Mouse (Mus musculus) bone marrow macrophage, adult 2 months (primary cell): ENCODE data around the gene Pgghg. TPM values are rescaled to one million over a fixed set of nuclear protein-coding genes. Genes with fewer than 3 reads are reported as not detected.
"Not testable (repeated sequence)": the region's sequence is repeated elsewhere in the genome, so short reads cannot be mapped to it uniquely, and the experiment has no call there.

Source experiments
- H3K27ac ChIP-seq: 2 replicates; pipeline ENCODE4 v1.5.1; 2012; ENCODE audit warnings: low read depth, low read length; ENCODE audit not compliant: insufficient read depth
- H3K4me1 ChIP-seq: 2 replicates; pipeline ENCODE4 v1.6.1; 2012; ENCODE audit warnings: low read length; ENCODE audit not compliant: control insufficient read depth, insufficient read depth
- H3K4me3 ChIP-seq: 2 replicates; pipeline ENCODE4 v1.5.1; 2012; ENCODE audit warnings: mild to moderate bottlenecking, low read length, moderate library complexity; ENCODE audit not compliant: insufficient read depth
- CTCF ChIP-seq: IDR thresholded peaks from 2 replicates; pipeline ENCODE4 v1.5.1; 2012; ENCODE audit warnings: low read depth, mild to moderate bottlenecking, low read length, moderate library complexity
- POLR2A ChIP-seq: IDR thresholded peaks from 2 replicates; pipeline ENCODE4 v1.6.1; 2012; ENCODE audit warnings: mild to moderate bottlenecking, low read depth, low read length, borderline replicate concordance
- polyA plus RNA-seq: library from polyadenylated mRNA; stranded (reverse); fragments of >200 nt; gene quantifications from 2 replicates; pipeline ENCODE4 v1.2.4, GENCODE M21; 2012; ENCODE audit not compliant: missing spikeins, insufficient read depth, insufficient read length

The Pgghg gene
- polyA plus RNA-seq, 1 experiment: 13.8 TPM

- TF ChIP-seq CTCF (no peak), POLR2A (no peak)
- Histone ChIP-seq H3K4me1 (peaks cover 11% of the 10 kb centered on the region), H3K27ac (no peak within 1 kb of the TSS), H3K4me3 (no peak within 1 kb of the TSS)
Measured at GRCm38 (mm10) chr7:140966921-140967320, 25.7 kb downstream of the Pgghg start, which contains the start of gene Ifitm1. Ifitm1 (plus strand) TSS chr7:140967221.

- TF ChIP-seq POLR2A (no peak), CTCF (no peak)
- H3K4me1 ChIP-seq: peaks cover 14% of the 10 kb centered on the region
- no peak overlapping the region for H3K27ac ChIP-seq
- H3K4me3 ChIP-seq: no peak overlapping the region
Measured at GRCm38 (mm10) chr7:140967862-140968591, 26.8 kb downstream of the Pgghg start.

DNA sequence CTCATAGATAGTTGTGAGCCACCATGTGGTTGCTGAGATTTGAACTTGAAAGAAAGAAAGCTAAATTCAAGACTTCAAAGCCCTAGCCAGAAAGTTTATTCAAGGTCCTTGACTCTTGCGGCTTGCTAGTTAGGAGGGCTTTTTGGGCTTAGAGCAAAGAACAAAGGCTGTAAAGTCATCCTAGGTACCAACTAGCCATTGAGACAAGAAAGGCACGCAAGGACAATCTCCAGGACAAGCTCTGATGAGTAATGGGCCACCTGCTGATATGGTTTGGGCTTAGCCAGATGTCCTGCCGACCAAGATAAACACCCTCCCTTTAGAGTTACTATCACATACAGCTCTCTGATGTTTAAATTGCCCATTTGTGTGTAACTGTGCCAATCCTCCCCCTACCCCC is 27.5 kb downstream of the Pgghg start:
- H3K27ac ChIP-seq, H3K4me3 ChIP-seq: not testable (repeated sequence)
- peaks cover 18% of the 10 kb centered on the region for H3K4me1 ChIP-seq

DNA sequence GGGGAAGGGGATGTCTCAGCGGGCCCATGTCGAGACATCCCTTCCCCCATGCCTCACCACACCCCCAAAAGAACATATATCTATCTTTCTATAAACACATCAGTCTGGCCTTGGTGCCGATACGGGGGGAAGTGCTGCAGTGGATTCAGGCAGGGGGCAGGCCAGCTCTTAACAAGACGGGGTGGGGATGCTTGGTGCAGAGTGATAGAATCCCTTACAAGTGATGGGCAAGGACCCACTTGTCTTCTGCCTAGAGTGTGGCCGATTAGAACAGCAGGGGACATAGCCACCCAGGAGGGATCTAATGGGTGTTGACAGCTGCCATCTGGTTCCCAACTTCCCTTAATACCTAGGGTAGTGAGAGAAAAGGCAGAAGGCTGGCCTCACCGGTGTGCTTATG is 29.7 kb downstream of the Pgghg start:
- TF ChIP-seq POLR2A (no peak), CTCF (no peak)
- H3K4me3 ChIP-seq: no peak overlapping the region
- H3K27ac ChIP-seq: no peak overlapping the region
- H3K4me1 ChIP-seq: peaks cover 18% of the 10 kb centered on the region

GRCm38 (mm10) chr7:140971479-140972171 is 30.4 kb downstream of the Pgghg start:
- no peak overlapping the region for H3K4me3 ChIP-seq
- peaks cover 20% of the 10 kb centered on the region for H3K4me1 ChIP-seq
- H3K27ac ChIP-seq: no peak overlapping the region
- TF ChIP-seq POLR2A (no peak), CTCF (no peak)

GRCm38 (mm10) chr7:140973396-140974165 is 32.4 kb downstream of the Pgghg start:
- no peak overlapping the region for H3K4me3 ChIP-seq
- TF ChIP-seq CTCF (no peak), POLR2A (no peak)
- peaks cover 25% of the 10 kb centered on the region for H3K4me1 ChIP-seq
- H3K27ac ChIP-seq: no peak overlapping the region

DNA sequence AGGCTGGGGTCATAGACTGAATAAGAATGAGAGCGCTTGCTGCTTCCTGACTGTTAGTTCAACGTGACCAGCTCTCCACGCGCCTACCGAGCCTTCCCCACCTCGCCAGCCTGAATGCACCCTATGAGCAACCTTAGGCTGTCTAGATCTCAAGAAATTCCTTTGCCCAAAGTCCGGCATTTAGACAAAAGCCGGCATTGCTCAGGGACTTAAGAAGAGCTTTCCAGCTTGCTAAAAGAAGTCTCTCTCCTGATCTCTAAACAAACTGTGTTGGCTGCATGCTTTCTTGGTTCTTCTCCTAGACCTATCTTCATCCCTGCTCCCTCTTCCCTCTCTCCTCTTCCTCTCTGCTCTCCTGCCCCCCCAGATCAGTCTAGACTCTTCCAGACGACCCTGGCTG is 33.7 kb downstream of the Pgghg start:
- Histone ChIP-seq H3K4me3 (no peak overlapping the region), H3K4me1 (peaks cover 25% of the 10 kb centered on the region), H3K27ac (no peak overlapping the region)
- TF ChIP-seq CTCF: no peak
- no peak for TF ChIP-seq POLR2A

GRCm38 (mm10) chr7:140975465-140975864 is 34.3 kb downstream of the Pgghg start:
- no peak for TF ChIP-seq CTCF
- no peak overlapping the region for H3K27ac ChIP-seq
- H3K4me1 ChIP-seq: peaks cover 28% of the 10 kb centered on the region
- no peak overlapping the region for H3K4me3 ChIP-seq

DNA sequence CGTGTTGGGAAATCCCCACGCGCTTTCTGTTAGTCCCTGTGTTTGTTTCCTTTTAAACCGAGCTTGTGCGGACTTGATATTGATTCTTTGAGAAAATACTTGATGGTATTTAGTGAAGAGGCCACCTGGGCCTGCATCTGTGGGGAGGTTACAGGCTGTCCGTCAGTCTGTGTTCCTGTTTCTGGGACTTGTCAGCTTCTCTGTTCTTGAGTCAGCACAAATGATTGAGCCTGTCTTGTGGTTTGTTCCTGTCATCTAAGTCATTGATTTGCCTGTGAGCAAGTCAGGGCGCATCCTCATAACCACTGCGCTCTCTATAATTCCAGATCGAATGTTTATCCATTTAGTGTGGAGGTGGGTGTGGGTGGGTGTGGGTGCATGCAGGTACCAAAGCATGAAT is 35.5 kb downstream of the Pgghg start:
- H3K27ac ChIP-seq, H3K4me3 ChIP-seq: not testable (repeated sequence)
- peaks cover 23% of the 10 kb centered on the region for H3K4me1 ChIP-seq

DNA sequence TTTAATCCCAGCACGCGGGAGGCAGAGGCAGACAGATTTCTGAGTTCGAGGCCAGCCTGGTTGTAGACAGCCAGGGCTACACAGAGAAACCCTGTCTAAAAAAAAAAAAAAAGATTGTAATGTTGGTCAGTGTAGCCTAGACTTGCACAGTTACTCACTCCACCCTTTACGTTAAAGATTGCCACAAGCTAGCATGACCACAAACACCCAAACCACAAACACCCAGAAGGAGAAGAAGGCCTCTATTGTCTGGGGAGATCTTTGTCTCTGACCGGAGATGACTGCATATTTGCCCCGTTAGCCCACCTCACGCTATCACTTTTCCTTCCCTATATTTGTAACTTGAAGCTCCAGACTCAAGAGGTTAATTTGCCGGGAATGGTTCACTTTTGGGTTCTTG is 40.5 kb downstream of the Pgghg start:
- no peak overlapping the region for H3K4me3 ChIP-seq
- H3K27ac ChIP-seq: no peak overlapping the region
- TF ChIP-seq POLR2A (no peak), CTCF (no peak)
- peaks cover 21% of the 10 kb centered on the region for H3K4me1 ChIP-seq
